Comparison of ENCODE assay signal across 11 mouse cellular contexts in genomic region chr17:84061621-84062020, GRCm38 (mm10).
A peak's percentile ranks its signal among the peaks of the same experiment; 100 is the strongest.
DNase-seq lines count a peak whose midpoint lies in the region; ATAC-seq lines count a peak whose summit lies in the region.
"Had no signal": no experiment of that assay in that cellular context is flagged by ENCODE, and none has a peak within 500 bp of the region (broad histone marks: within the 10 kb centered on the region; RNA-seq: fewer than 3 reads in every experiment).

No protein-coding gene starts in this region.

- H3K9me3 ChIP-seq in embryonic facial prominence, embryonic 14.5 days (ENCODE audit: control insufficient read depth, low read length), result 0 out of 2 replicates have a peak, but pooled peaks cover under 1% of the 10 kb centered on the region
- 0 out of 2 replicates have a peak, but pooled peaks cover under 1% of the 10 kb centered on the region for H3K9me3 ChIP-seq in embryonic facial prominence, embryonic 10.5 days
- no peaks in the 10 kb centered on the region for H3K9me3 ChIP-seq in hindbrain, embryonic 12.5 days (replicated peaks)
- H3K9me3 ChIP-seq: embryonic facial prominence, embryonic 12.5 days had no signal

- H3K36me3 ChIP-seq in embryonic facial prominence, embryonic 14.5 days (ENCODE audit: control insufficient read depth, insufficient read depth, low read length), result no peaks in the 10 kb centered on the region
- H3K36me3 ChIP-seq in embryonic facial prominence, embryonic 10.5 days (replicated peaks), result 0 out of 2 replicates have a peak, but pooled peaks cover 3% of the 10 kb centered on the region
- H3K36me3 ChIP-seq in hindbrain, embryonic 12.5 days, result no peaks in the 10 kb centered on the region
- H3K36me3 ChIP-seq: embryonic facial prominence, embryonic 12.5 days; midbrain, embryonic 10.5 days had no signal

- WGBS in embryonic facial prominence, embryonic 14.5 days, result 78% methylated on average over 6 of the region's 6 CpGs
- 92% methylated on average over 6 of the region's 6 CpGs for WGBS in embryonic facial prominence, embryonic 10.5 days
- 90% methylated on average over 6 of the region's 6 CpGs for WGBS in hindbrain, embryonic 12.5 days

- H3K4me3 ChIP-seq in embryonic facial prominence, embryonic 14.5 days (ENCODE audit: low read depth, low read length), result no peak overlapping the region
- H3K4me3 ChIP-seq in embryonic facial prominence, embryonic 10.5 days, result no peak overlapping the region
- no peak overlapping the region for H3K4me3 ChIP-seq in hindbrain, embryonic 12.5 days
- H3K4me3 ChIP-seq: embryonic facial prominence, embryonic 12.5 days; midbrain, embryonic 10.5 days had no signal

- H3K9ac ChIP-seq in embryonic facial prominence, embryonic 14.5 days (ENCODE audit: low read depth, low read length), result no peak overlapping the region
- no peak overlapping the region for H3K9ac ChIP-seq in hindbrain, embryonic 12.5 days
- H3K9ac ChIP-seq: embryonic facial prominence, embryonic 12.5 days had no signal

- no peak overlapping the region for H3K27ac ChIP-seq in embryonic facial prominence, embryonic 14.5 days (replicated peaks; ENCODE audit: low read depth, low read length)
- no peak overlapping the region for H3K27ac ChIP-seq in embryonic facial prominence, embryonic 10.5 days (replicated peaks)
- H3K27ac ChIP-seq in hindbrain, embryonic 12.5 days, result no peak overlapping the region
- H3K27ac ChIP-seq: embryonic facial prominence, embryonic 12.5 days had no signal

- H3K4me2 ChIP-seq in embryonic facial prominence, embryonic 14.5 days (ENCODE audit: low read depth, low read length), result no peak overlapping the region
- no peak overlapping the region for H3K4me2 ChIP-seq in hindbrain, embryonic 12.5 days (replicated peaks)
- H3K4me2 ChIP-seq: embryonic facial prominence, embryonic 12.5 days had no signal

- no peak for ATAC-seq in embryonic facial prominence, embryonic 14.5 days (ENCODE audit: low read depth)
- no peak for ATAC-seq in hindbrain, embryonic 12.5 days (ENCODE audit: low FRiP score)

- peaks cover 12% of the 10 kb centered on the region for H3K4me1 ChIP-seq in embryonic facial prominence, embryonic 14.5 days (ENCODE audit: control insufficient read depth, insufficient read depth, low read length)
- peaks cover 50% of the 10 kb centered on the region for H3K4me1 ChIP-seq in embryonic facial prominence, embryonic 10.5 days
- peaks cover 23% of the 10 kb centered on the region for H3K4me1 ChIP-seq in hindbrain, embryonic 12.5 days

- peak; percentile 56 for DNase-seq in embryonic facial prominence, embryonic 14.5 days (ENCODE audit: low spot score)
- no peak for DNase-seq in embryonic facial prominence, embryonic 10.5 days (ENCODE audit: low spot score)
- DNase-seq in spleen, postnatal 36 days (ENCODE audit: low spot score in 2 of 2), result peak; percentile 66 to 72
- no peak for DNase-seq in spleen, postnatal 14 days (ENCODE audit: low spot score in 2 of 2)
- peak; percentile 82 for DNase-seq in lung, postnatal 36 days
- peak; percentile 33 to 46 for DNase-seq in thymus, postnatal 36 days
- no peak for DNase-seq in ovary, adult 18-20 months (ENCODE audit: low spot score)
- DNase-seq: gastrocnemius, postnatal 25 days had no signal

- H3K27me3 ChIP-seq in embryonic facial prominence, embryonic 14.5 days (replicated peaks; ENCODE audit: control insufficient read depth, insufficient read depth, low read length), result no peaks in the 10 kb centered on the region
- H3K27me3 ChIP-seq in embryonic facial prominence, embryonic 10.5 days (replicated peaks; ENCODE audit: low read depth, poor library complexity, severe bottlenecking), result peaks cover 10% of the 10 kb centered on the region; the same call in 1 of the 2 replicates
- H3K27me3 ChIP-seq in hindbrain, embryonic 12.5 days, result no peaks in the 10 kb centered on the region; the same call in 1 of the 2 replicates
- H3K27me3 ChIP-seq: embryonic facial prominence, embryonic 12.5 days had no signal

Comparison
In these comparisons a context has a peak if more than half of its experiments do, and no peak if none do; other contexts are left out.
1. DNase-seq: peak in embryonic facial prominence, embryonic 14.5 days (single experiment), spleen, postnatal 36 days (2 of 2), lung, postnatal 36 days (single experiment) and thymus, postnatal 36 days (2 of 2); none in embryonic facial prominence, embryonic 10.5 days (single experiment), spleen, postnatal 14 days (0 of 2) and ovary, adult 18-20 months (single experiment).